In genomic region chr12:26393291-26393690, GRCm38 (mm10) we compare ENCODE assay signal across 21 mouse cellular contexts. TPM values are rescaled to one million over a fixed set of nuclear protein-coding genes. Genes with fewer than 3 reads are reported as not detected.
A peak's percentile ranks its signal among the peaks of the same experiment; 100 is the strongest.
DNase-seq lines count a peak whose midpoint lies in the region; ATAC-seq lines count a peak whose summit lies in the region.
"Had no signal": no experiment of that assay in that cellular context is flagged by ENCODE, and none has a peak within 500 bp of the region (broad histone marks: within the 10 kb centered on the region; RNA-seq: fewer than 3 reads in every experiment).

No protein-coding gene starts in this region.

- no peaks in the 10 kb centered on the region for H3K9me3 ChIP-seq in hindbrain, embryonic 10.5 days
- no peaks in the 10 kb centered on the region for H3K9me3 ChIP-seq in hindbrain, embryonic 16.5 days (ENCODE audit: control insufficient read depth, low read length)
- H3K9me3 ChIP-seq in limb, embryonic 12.5 days: no peaks in the 10 kb centered on the region
- H3K9me3 ChIP-seq: forebrain, embryonic 15.5 days; hindbrain, embryonic 13.5 days had no signal

- peaks cover 29% of the 10 kb centered on the region for H3K36me3 ChIP-seq in hindbrain, embryonic 10.5 days
- H3K36me3 ChIP-seq in hindbrain, embryonic 16.5 days (ENCODE audit: control insufficient read depth, insufficient read depth, low read length): peaks cover 6% of the 10 kb centered on the region
- H3K36me3 ChIP-seq in limb, embryonic 12.5 days: peaks cover 22% of the 10 kb centered on the region

- peak overlapping the region; percentile 35; the same call in 1 of the 2 replicates for H3K27ac ChIP-seq in hindbrain, embryonic 10.5 days
- H3K27ac ChIP-seq in hindbrain, embryonic 16.5 days (ENCODE audit: low read depth, low read length): no peak overlapping the region
- H3K27ac ChIP-seq in limb, embryonic 12.5 days: peak overlapping the region; percentile 92
- H3K27ac ChIP-seq: forebrain, embryonic 15.5 days; gastrocnemius, adult 2 months had no signal

- H3K9ac ChIP-seq in hindbrain, embryonic 16.5 days (ENCODE audit: low read depth, low read length): no peak overlapping the region
- no peak overlapping the region for H3K9ac ChIP-seq in limb, embryonic 12.5 days (replicated peaks)
- H3K9ac ChIP-seq: forebrain, embryonic 15.5 days; hindbrain, embryonic 13.5 days had no signal

- no peak for DNase-seq in hindbrain, embryonic 10.5 days (ENCODE audit: low spot score)
- DNase-seq in right cerebral cortex, adult 18-20 months: peak; percentile 54
- no peak for DNase-seq in right cerebral cortex, postnatal 4 days
- DNase-seq in urinary bladder, postnatal 10 days (ENCODE audit: low spot score): no peak
- DNase-seq in neural tube, embryonic 10.5 days (ENCODE audit: extremely low spot score, low spot score): no peak
- DNase-seq: adrenal gland, adult 2 months; adrenal gland, postnatal 14 days; cerebellum, adult 11-12 months; cerebellum, adult 9-10 months; cerebellum, postnatal 14 days; gastrocnemius, adult 2 months; gastrocnemius, postnatal 14 days; heart, adult 11 months had no signal

- H3K27me3 ChIP-seq in hindbrain, embryonic 10.5 days (ENCODE audit: insufficient read depth, poor library complexity, severe bottlenecking): no peaks in the 10 kb centered on the region
- no peaks in the 10 kb centered on the region for H3K27me3 ChIP-seq in hindbrain, embryonic 16.5 days (replicated peaks; ENCODE audit: control insufficient read depth, insufficient read depth, low read length)
- no peaks in the 10 kb centered on the region for H3K27me3 ChIP-seq in limb, embryonic 12.5 days
- H3K27me3 ChIP-seq: forebrain, embryonic 15.5 days; hindbrain, embryonic 13.5 days had no signal

- WGBS in hindbrain, embryonic 10.5 days: 91% methylated on average over 5 of the region's 5 CpGs
- 80% methylated on average over 5 of the region's 5 CpGs for WGBS in hindbrain, embryonic 16.5 days
- WGBS in limb, embryonic 12.5 days: 92% methylated on average over 5 of the region's 5 CpGs

- H3K4me3 ChIP-seq in hindbrain, embryonic 10.5 days: no peak overlapping the region
- no peak overlapping the region for H3K4me3 ChIP-seq in hindbrain, embryonic 16.5 days (ENCODE audit: low read length)
- H3K4me3 ChIP-seq in limb, embryonic 12.5 days (replicated peaks): no peak overlapping the region
- H3K4me3 ChIP-seq: forebrain, embryonic 15.5 days; gastrocnemius, adult 2 months; hindbrain, embryonic 13.5 days had no signal

- ATAC-seq in hindbrain, embryonic 16.5 days: no peak
- ATAC-seq in limb, embryonic 12.5 days (ENCODE audit: insufficient number of reproducible peaks, insufficient read depth, low FRiP score, low TSS enrichment, low read depth): no peak
- ATAC-seq: CD4-positive, CD25-positive, alpha-beta regulatory T cell, adult 4 months; forebrain, embryonic 15.5 days; hindbrain, postnatal 0 days had no signal

- H3K4me1 ChIP-seq in hindbrain, embryonic 10.5 days (replicated peaks): peaks cover 20% of the 10 kb centered on the region
- peaks cover 15% of the 10 kb centered on the region for H3K4me1 ChIP-seq in hindbrain, embryonic 16.5 days (ENCODE audit: control insufficient read depth, insufficient read depth, low read depth, low read length)
- peaks cover 29% of the 10 kb centered on the region for H3K4me1 ChIP-seq in limb, embryonic 12.5 days (replicated peaks)

- H3K4me2 ChIP-seq in hindbrain, embryonic 16.5 days (ENCODE audit: low read length): no peak overlapping the region
- H3K4me2 ChIP-seq in limb, embryonic 12.5 days: no peak overlapping the region
- H3K4me2 ChIP-seq: forebrain, embryonic 15.5 days; heart, embryonic 11.5 days; hindbrain, embryonic 13.5 days had no signal

RNA-seq across cellular contexts. Expression of gene Rnf144a, which starts 21.8 kb away (rescaled TPM):
- 34.3 and 38.4 TPM in 2 replicates for polyA plus RNA-seq in hindbrain, embryonic 10.5 days (2016; fragmentation: Nextera tagmentation; extraction: Ambion mirVana)
- 21.6 and 26.4 TPM in 2 replicates for polyA plus RNA-seq in hindbrain, embryonic 16.5 days (2015; fragmentation: Nextera tagmentation; extraction: Ambion mirVana)
- polyA plus RNA-seq in limb, embryonic 12.5 days (2016; fragmentation: Nextera tagmentation; extraction: Ambion mirVana): 63.4 and 66.2 TPM in 2 replicates
- polyA plus RNA-seq: C2C12 had no signal
